Mouse (Mus musculus) CH12.LX (cell line): ENCODE measurements around the gene Dph2.

Experiments
- CTCF ChIP-seq, 2 experiments: IDR thresholded peaks in 1 of 2; conservative IDR thresholded peaks in 1 of 2; 2 replicates each; pipeline ENCODE4 v1.5.1; 2011 to 2012; ENCODE audit warnings: low read depth in 2 of 2, low read length in 2 of 2, improper control_type of control experiment in 1 of 2, inconsistent platforms in 1 of 2, mild to moderate bottlenecking in 1 of 2, moderate library complexity in 1 of 2
- KAT2A ChIP-seq: IDR thresholded peaks from 2 replicates; pipeline ENCODE4 v1.6.1; 2012; ENCODE audit warnings: low read length, improper control_type of control experiment, inconsistent platforms; ENCODE audit not compliant: insufficient replicate concordance

DNA sequence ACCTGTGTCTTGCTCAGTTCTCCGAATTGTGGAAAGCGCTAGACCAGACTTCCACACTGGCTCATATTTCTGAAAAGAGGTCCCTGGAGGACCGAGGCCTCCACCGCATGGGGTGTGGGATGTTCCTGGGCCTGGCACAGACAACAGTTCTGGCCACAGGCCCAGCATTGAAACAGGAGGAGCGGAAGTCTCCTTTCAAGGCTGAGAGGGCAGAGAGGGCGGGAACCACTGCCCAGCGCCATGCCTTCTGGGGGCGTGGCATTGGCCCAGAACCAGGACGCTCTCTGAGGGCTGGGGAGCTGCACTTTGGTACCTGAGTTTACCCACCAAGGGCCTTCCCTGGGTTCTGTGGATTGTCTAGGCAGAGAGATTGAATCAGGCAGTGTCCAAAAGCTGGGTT lies 25.7 kb downstream of the Dph2 start:
- TF ChIP-seq CTCF (conservative IDR thresholded peaks at IDR 0.05 in 1 of 2, IDR thresholded peaks at IDR 0.05 in 1 of 2; ENCODE audit: low read depth in 2 of 2, low read length in 2 of 2): no peak
- no peak for TF ChIP-seq KAT2A
